Mouse (Mus musculus): ENCODE data around the gene Olfr1278. TPM values are rescaled to one million over a fixed set of nuclear protein-coding genes. Genes with fewer than 3 reads are reported as not detected.
"Not testable (repeated sequence)": the region's sequence is repeated elsewhere in the genome, so short reads cannot be mapped to it uniquely, and the experiment has no call there.

Olfr1278 gene
- not detected in 2 replicates for polyA plus RNA-seq (2016; fragmentation: Nextera tagmentation; extraction: Ambion mirVana)

GRCm38 (mm10) chr2:111289836-111290235 lies at the start of gene Olfr1278:
Gene Olfr1278 (plus strand): TSS chr2:111290136.
- Histone ChIP-seq H3K4me3 (replicated peaks) (no peak within 1 kb of the TSS), H3K27ac (no peak within 1 kb of the TSS), H3K4me2 (no peak within 1 kb of the TSS), H3K36me3 (replicated peaks) (no peaks in the 10 kb centered on the region), H3K27me3 (no peaks in the 10 kb centered on the region), H3K9me3 (no peaks in the 10 kb centered on the region), H3K9ac (no peak within 1 kb of the TSS), H3K4me1 (no peaks in the 10 kb centered on the region)
- no peak for ATAC-seq (ENCODE audit: low FRiP score)

GRCm38 (mm10) chr2:111254216-111254615 lies 35.7 kb upstream of the Olfr1278 start, which contains the start of gene Olfr1276:
Gene Olfr1276 (plus strand): TSS chr2:111254516.
- H3K4me1 ChIP-seq: no peaks in the 10 kb centered on the region
- H3K36me3 ChIP-seq (replicated peaks): no peaks in the 10 kb centered on the region
- H3K27ac ChIP-seq: no peak within 1 kb of the TSS
- H3K9ac ChIP-seq: no peak within 1 kb of the TSS
- H3K4me2 ChIP-seq: no peak within 1 kb of the TSS
- no peak within 1 kb of the TSS for H3K4me3 ChIP-seq (replicated peaks)
- no peaks in the 10 kb centered on the region for H3K27me3 ChIP-seq
- no peaks in the 10 kb centered on the region for H3K9me3 ChIP-seq
- no peak for ATAC-seq (ENCODE audit: low FRiP score)

- Histone ChIP-seq H3K4me1 (no peaks in the 10 kb centered on the region), H3K27me3 (no peaks in the 10 kb centered on the region), H3K36me3 (replicated peaks) (no peaks in the 10 kb centered on the region), H3K27ac (no peak within 1 kb of the TSS), H3K9me3 (no peaks in the 10 kb centered on the region), H3K4me3 (replicated peaks) (no peak within 1 kb of the TSS), H3K9ac (no peak within 1 kb of the TSS), H3K4me2 (no peak within 1 kb of the TSS)
- ATAC-seq (ENCODE audit: low FRiP score): no peak
- WGBS: 80% methylated on average over 2 of the region's 2 CpGs
Observed at GRCm38 (mm10) chr2:111274006-111274405, 15.9 kb upstream of the Olfr1278 start, which contains the start of gene Olfr1277. Gene Olfr1277 (minus strand): TSS chr2:111274106.

GRCm38 (mm10) chr2:111298541-111298940 lies 8.6 kb downstream of the Olfr1278 start:
- Histone ChIP-seq H3K27me3 (no peaks in the 10 kb centered on the region), H3K9ac (no peak overlapping the region), H3K36me3 (replicated peaks) (no peaks in the 10 kb centered on the region), H3K4me3 (replicated peaks) (no peak overlapping the region), H3K4me2 (no peak overlapping the region), H3K9me3 (no peaks in the 10 kb centered on the region), H3K27ac (no peak overlapping the region), H3K4me1 (no peaks in the 10 kb centered on the region)
- ATAC-seq (ENCODE audit: low FRiP score): no peak

- no peaks in the 10 kb centered on the region for H3K27me3 ChIP-seq
- no peak within 1 kb of the TSS for H3K27ac ChIP-seq
- ATAC-seq (ENCODE audit: low FRiP score): no peak
- H3K9ac ChIP-seq: no peak within 1 kb of the TSS
- no peak within 1 kb of the TSS for H3K4me2 ChIP-seq
- no peaks in the 10 kb centered on the region for H3K4me1 ChIP-seq
- no peaks in the 10 kb centered on the region for H3K9me3 ChIP-seq
- H3K36me3 ChIP-seq (replicated peaks): no peaks in the 10 kb centered on the region
- H3K4me3 ChIP-seq (replicated peaks): no peak within 1 kb of the TSS
Observed at GRCm38 (mm10) chr2:111300374-111300773, 10.4 kb downstream of the Olfr1278 start, which contains the start of gene Olfr1279. Gene Olfr1279 (plus strand): TSS chr2:111300635.

- H3K4me3 ChIP-seq (replicated peaks): no peak within 1 kb of the TSS
Observed at GRCm38 (mm10) chr2:111313717-111314116, 23.8 kb downstream of the Olfr1278 start, which contains the start of gene Olfr1280. Gene Olfr1280 (plus strand): TSS chr2:111314017.

GRCm38 (mm10) chr2:111326220-111326619 lies 36.3 kb downstream of the Olfr1278 start, which contains the start of gene Olfr1281:
Gene Olfr1281 (plus strand): TSS chr2:111326520.
- no peaks in the 10 kb centered on the region for H3K9me3 ChIP-seq
- H3K9ac ChIP-seq: no peak within 1 kb of the TSS
- ATAC-seq (ENCODE audit: low FRiP score): no peak
- no peaks in the 10 kb centered on the region for H3K4me1 ChIP-seq
- H3K27ac ChIP-seq: no peak within 1 kb of the TSS
- H3K4me3 ChIP-seq (replicated peaks): no peak within 1 kb of the TSS
- no peak within 1 kb of the TSS for H3K4me2 ChIP-seq
- 87% methylated on average over 2 of the region's 2 CpGs for WGBS
- no peaks in the 10 kb centered on the region for H3K27me3 ChIP-seq
- no peaks in the 10 kb centered on the region for H3K36me3 ChIP-seq (replicated peaks)

More at GRCm38 (mm10) chr2:111313717-111314116, 23.8 kb downstream of the Olfr1278 start, which contains the start of gene Olfr1280:
- Histone ChIP-seq H3K4me1 (no peaks in the 10 kb centered on the region), H3K4me2 (no peak within 1 kb of the TSS), H3K27me3 (no peaks in the 10 kb centered on the region), H3K36me3 (replicated peaks) (no peaks in the 10 kb centered on the region), H3K9me3 (no peaks in the 10 kb centered on the region), H3K27ac (no peak within 1 kb of the TSS), H3K9ac (no peak within 1 kb of the TSS)
- no peak for ATAC-seq (ENCODE audit: low FRiP score)

- not testable (repeated sequence) for H3K27me3 ChIP-seq; H3K4me1 ChIP-seq; H3K4me3 ChIP-seq (replicated peaks); ATAC-seq (ENCODE audit: low FRiP score); H3K36me3 ChIP-seq (replicated peaks); H3K27ac ChIP-seq; H3K4me2 ChIP-seq; H3K9me3 ChIP-seq; H3K9ac ChIP-seq
- WGBS: 89% methylated on average over 5 of the region's 5 CpGs
Observed at GRCm38 (mm10) chr2:111333721-111334120, 43.8 kb downstream of the Olfr1278 start.

- Histone ChIP-seq H3K27me3 (no peaks in the 10 kb centered on the region), H3K9me3 (no peaks in the 10 kb centered on the region), H3K9ac (no peak within 1 kb of the TSS), H3K27ac (no peak within 1 kb of the TSS), H3K4me1 (no peaks in the 10 kb centered on the region), H3K36me3 (replicated peaks) (no peaks in the 10 kb centered on the region), H3K4me3 (replicated peaks) (no peak within 1 kb of the TSS), H3K4me2 (no peak within 1 kb of the TSS)
- ATAC-seq (ENCODE audit: low FRiP score): no peak
- 78% methylated on average over 2 of the region's 2 CpGs for WGBS
Observed at GRCm38 (mm10) chr2:111335976-111336375, 46.0 kb downstream of the Olfr1278 start, which contains the start of gene Olfr1282. Gene Olfr1282 (minus strand): TSS chr2:111336076.

Other genes starting within 250 kb of the Olfr1278 start
- gene Gm13941, start 184.2 kb upstream of the Olfr1278 start, polyA plus RNA-seq (2016; fragmentation: Nextera tagmentation; extraction: Ambion mirVana): not detected in 2 replicates
- not detected in 2 replicates for gene Gm15130, start 137.2 kb upstream of the Olfr1278 start, polyA plus RNA-seq (2016; fragmentation: Nextera tagmentation; extraction: Ambion mirVana)
- not detected in 2 replicates for gene 4930430A15Rik, start 60.5 kb upstream of the Olfr1278 start, polyA plus RNA-seq (2016; fragmentation: Nextera tagmentation; extraction: Ambion mirVana)
- gene Olfr1275, start 54.9 kb upstream of the Olfr1278 start, polyA plus RNA-seq (2016; fragmentation: Nextera tagmentation; extraction: Ambion mirVana): not detected in 2 replicates
- gene Olfr1276, start 35.6 kb upstream of the Olfr1278 start, polyA plus RNA-seq (2016; fragmentation: Nextera tagmentation; extraction: Ambion mirVana): not detected in 2 replicates
- gene Olfr1277, start 16.0 kb upstream of the Olfr1278 start, polyA plus RNA-seq (2016; fragmentation: Nextera tagmentation; extraction: Ambion mirVana): not detected in 2 replicates
- not detected in 2 replicates for gene Olfr1279, start 10.5 kb downstream of the Olfr1278 start, polyA plus RNA-seq (2016; fragmentation: Nextera tagmentation; extraction: Ambion mirVana)
- not detected in 2 replicates for gene Olfr1280, start 23.9 kb downstream of the Olfr1278 start, polyA plus RNA-seq (2016; fragmentation: Nextera tagmentation; extraction: Ambion mirVana)
- not detected in 2 replicates for gene Olfr1281, start 36.4 kb downstream of the Olfr1278 start, polyA plus RNA-seq (2016; fragmentation: Nextera tagmentation; extraction: Ambion mirVana)
- not detected in 2 replicates for gene Olfr1282, start 45.9 kb downstream of the Olfr1278 start, polyA plus RNA-seq (2016; fragmentation: Nextera tagmentation; extraction: Ambion mirVana)
- not detected in 2 replicates for gene Olfr1283, start 76.7 kb downstream of the Olfr1278 start, polyA plus RNA-seq (2016; fragmentation: Nextera tagmentation; extraction: Ambion mirVana)
- not detected in 2 replicates for gene Olfr1284, start 85.4 kb downstream of the Olfr1278 start, polyA plus RNA-seq (2016; fragmentation: Nextera tagmentation; extraction: Ambion mirVana)
- not detected in 2 replicates for gene Olfr1286, start 133.0 kb downstream of the Olfr1278 start, polyA plus RNA-seq (2016; fragmentation: Nextera tagmentation; extraction: Ambion mirVana)
- gene Olfr1287, start 159.0 kb downstream of the Olfr1278 start, polyA plus RNA-seq (2016; fragmentation: Nextera tagmentation; extraction: Ambion mirVana): not detected in 2 replicates
- gene Olfr1288, start 184.0 kb downstream of the Olfr1278 start, polyA plus RNA-seq (2016; fragmentation: Nextera tagmentation; extraction: Ambion mirVana): not detected in 2 replicates
- gene Olfr1289, start 190.7 kb downstream of the Olfr1278 start, polyA plus RNA-seq (2016; fragmentation: Nextera tagmentation; extraction: Ambion mirVana): not detected in 2 replicates
- gene Olfr1290, start 203.7 kb downstream of the Olfr1278 start, polyA plus RNA-seq (2016; fragmentation: Nextera tagmentation; extraction: Ambion mirVana): not detected in 2 replicates
- gene Olfr1291-ps1, start 207.0 kb downstream of the Olfr1278 start, polyA plus RNA-seq (2016; fragmentation: Nextera tagmentation; extraction: Ambion mirVana): not detected in 2 replicates
- not detected in 2 replicates for gene Olfr1293-ps, start 235.1 kb downstream of the Olfr1278 start, polyA plus RNA-seq (2016; fragmentation: Nextera tagmentation; extraction: Ambion mirVana)

Measured in forebrain, embryonic 12.5 days (tissue).